ENCODE assay signal across 29 mouse cellular contexts in genomic region chr2:140280808-140281207, GRCm38 (mm10).
DNase-seq lines count a peak whose midpoint lies in the region; ATAC-seq and TF ChIP-seq lines count a peak whose summit lies in the region.
"Had no signal": no experiment of that assay in that cellular context is flagged by ENCODE, and none has a peak within 500 bp of the region (broad histone marks: within the 10 kb centered on the region; RNA-seq: fewer than 3 reads in every experiment).

No protein-coding gene starts in this region.

- no peak overlapping the region for H3K27ac ChIP-seq in intestine, embryonic 16.5 days (ENCODE audit: low read length)
- H3K27ac ChIP-seq in intestine, postnatal 0 days (ENCODE audit: low read depth, low read length): no peak overlapping the region
- H3K27ac ChIP-seq in midbrain, embryonic 14.5 days (replicated peaks; ENCODE audit: low read depth, low read length): no peak overlapping the region
- no peak overlapping the region for H3K27ac ChIP-seq in midbrain, embryonic 16.5 days (ENCODE audit: low read length)
- no peak overlapping the region for H3K27ac ChIP-seq in forebrain, embryonic 11.5 days (ENCODE audit: low read depth, low read length)
- H3K27ac ChIP-seq: forebrain, embryonic 12.5 days; forebrain, embryonic 15.5 days; heart, adult 2 months; heart, embryonic 10.5 days; heart, embryonic 13.5 days; hindbrain, embryonic 14.5 days; hindbrain, postnatal 0 days had no signal

- no peak for DNase-seq in midbrain, embryonic 14.5 days
- DNase-seq in R1 (ENCODE audit: low read depth, low spot score): peak; percentile 45
- peak; percentile 26 for DNase-seq in gonadal fat pad, adult 2 months (ENCODE audit: low read depth)
- DNase-seq in forebrain, embryonic 11.5 days (ENCODE audit: low spot score): no peak
- no peak for DNase-seq in left cerebral cortex, postnatal 10 days (ENCODE audit: extremely low spot score in 1 of 2, low spot score in 2 of 2)
- DNase-seq: adrenal gland, postnatal 10 days; adrenal gland, postnatal 36 days; B cell, adult 2 months; cerebellum, adult 18-20 months; cerebellum, adult 9-10 months; cerebellum, postnatal 14 days; gastrocnemius, postnatal 25 days; heart, adult 2 months; heart, postnatal 14 days; heart, postnatal 4 days; kidney, adult 11 months had no signal

- no peak overlapping the region for H3K4me3 ChIP-seq in intestine, embryonic 16.5 days (ENCODE audit: low read length)
- no peak overlapping the region for H3K4me3 ChIP-seq in intestine, postnatal 0 days (ENCODE audit: low read depth, low read length)
- H3K4me3 ChIP-seq in midbrain, embryonic 14.5 days (replicated peaks; ENCODE audit: low read depth, low read length): no peak overlapping the region
- no peak overlapping the region for H3K4me3 ChIP-seq in midbrain, embryonic 16.5 days (ENCODE audit: low read depth, low read length)
- no peak overlapping the region for H3K4me3 ChIP-seq in forebrain, embryonic 11.5 days (ENCODE audit: low read depth, low read length)
- H3K4me3 ChIP-seq: forebrain, embryonic 12.5 days; forebrain, embryonic 15.5 days; heart, adult 2 months; heart, embryonic 10.5 days; heart, embryonic 13.5 days had no signal

- H3K36me3 ChIP-seq in intestine, embryonic 16.5 days (ENCODE audit: control insufficient read depth, insufficient read depth, low read length): no peaks in the 10 kb centered on the region
- no peaks in the 10 kb centered on the region for H3K36me3 ChIP-seq in intestine, postnatal 0 days (ENCODE audit: control insufficient read depth, insufficient read depth)
- no peaks in the 10 kb centered on the region for H3K36me3 ChIP-seq in midbrain, embryonic 14.5 days (ENCODE audit: control insufficient read depth, insufficient read depth, low read length)
- no peaks in the 10 kb centered on the region for H3K36me3 ChIP-seq in midbrain, embryonic 16.5 days (ENCODE audit: control insufficient read depth, insufficient read depth, low read length)
- H3K36me3 ChIP-seq in forebrain, embryonic 11.5 days (ENCODE audit: control insufficient read depth, insufficient read depth, low read length): no peaks in the 10 kb centered on the region
- H3K36me3 ChIP-seq: forebrain, embryonic 12.5 days; forebrain, embryonic 15.5 days; G1E; heart, embryonic 10.5 days; heart, embryonic 13.5 days had no signal

- H3K9ac ChIP-seq in intestine, embryonic 16.5 days (ENCODE audit: low read depth, low read length): no peak overlapping the region
- H3K9ac ChIP-seq in intestine, postnatal 0 days (ENCODE audit: low read depth, low read length): no peak overlapping the region
- no peak overlapping the region for H3K9ac ChIP-seq in midbrain, embryonic 14.5 days (replicated peaks; ENCODE audit: low read length)
- no peak overlapping the region for H3K9ac ChIP-seq in midbrain, embryonic 16.5 days (ENCODE audit: low read depth, low read length)
- no peak overlapping the region for H3K9ac ChIP-seq in forebrain, embryonic 11.5 days (ENCODE audit: low read length)
- H3K9ac ChIP-seq: forebrain, embryonic 12.5 days; forebrain, embryonic 15.5 days; heart, embryonic 13.5 days; hindbrain, embryonic 14.5 days had no signal

- no peaks in the 10 kb centered on the region for H3K9me3 ChIP-seq in intestine, embryonic 16.5 days (ENCODE audit: control insufficient read depth, low read length)
- H3K9me3 ChIP-seq in intestine, postnatal 0 days (ENCODE audit: control insufficient read depth): no peaks in the 10 kb centered on the region
- H3K9me3 ChIP-seq in midbrain, embryonic 14.5 days (ENCODE audit: control insufficient read depth, low read length): no peaks in the 10 kb centered on the region
- H3K9me3 ChIP-seq in midbrain, embryonic 16.5 days (replicated peaks; ENCODE audit: control insufficient read depth, low read length, poor library complexity, severe bottlenecking): no peaks in the 10 kb centered on the region
- H3K9me3 ChIP-seq in forebrain, embryonic 11.5 days (ENCODE audit: control insufficient read depth, low read length): no peaks in the 10 kb centered on the region
- H3K9me3 ChIP-seq: forebrain, embryonic 12.5 days; forebrain, embryonic 15.5 days; G1E; heart, embryonic 10.5 days; heart, embryonic 13.5 days had no signal

- H3K4me2 ChIP-seq in intestine, embryonic 16.5 days (ENCODE audit: low read depth, low read length): no peak overlapping the region
- H3K4me2 ChIP-seq in intestine, postnatal 0 days (replicated peaks; ENCODE audit: low read depth): no peak overlapping the region
- no peak overlapping the region for H3K4me2 ChIP-seq in midbrain, embryonic 14.5 days (ENCODE audit: low read length)
- H3K4me2 ChIP-seq in midbrain, embryonic 16.5 days (ENCODE audit: low read length): no peak overlapping the region
- no peak overlapping the region for H3K4me2 ChIP-seq in forebrain, embryonic 11.5 days (ENCODE audit: low read depth, low read length, severe bottlenecking)
- H3K4me2 ChIP-seq: forebrain, embryonic 12.5 days; forebrain, embryonic 15.5 days; heart, embryonic 13.5 days; hindbrain, embryonic 14.5 days had no signal

- no peaks in the 10 kb centered on the region for H3K27me3 ChIP-seq in intestine, embryonic 16.5 days (replicated peaks; ENCODE audit: control insufficient read depth, insufficient read depth, low read length)
- no peaks in the 10 kb centered on the region for H3K27me3 ChIP-seq in intestine, postnatal 0 days (replicated peaks; ENCODE audit: control insufficient read depth, insufficient read depth, low read length)
- H3K27me3 ChIP-seq in midbrain, embryonic 14.5 days (ENCODE audit: control insufficient read depth, insufficient read depth, low read length): no peaks in the 10 kb centered on the region
- no peaks in the 10 kb centered on the region for H3K27me3 ChIP-seq in midbrain, embryonic 16.5 days (ENCODE audit: control insufficient read depth, insufficient read depth, low read depth, low read length)
- no peaks in the 10 kb centered on the region for H3K27me3 ChIP-seq in forebrain, embryonic 11.5 days (ENCODE audit: control insufficient read depth, insufficient read depth, low read length)
- H3K27me3 ChIP-seq: forebrain, embryonic 12.5 days; forebrain, embryonic 15.5 days; heart, embryonic 13.5 days had no signal

- peak; percentile 64; the same call in 1 of the 2 replicates for ATAC-seq in intestine, embryonic 16.5 days
- ATAC-seq in intestine, postnatal 0 days: no peak
- ATAC-seq in midbrain, embryonic 14.5 days (ENCODE audit: low FRiP score, low TSS enrichment): peak; percentile 50; the same call in 1 of the 2 replicates
- ATAC-seq in midbrain, embryonic 16.5 days: no peak
- no peak for ATAC-seq in forebrain, embryonic 11.5 days (replicated peaks; ENCODE audit: low FRiP score)
- ATAC-seq: activated CD4-positive, CD25-positive, alpha-beta regulatory T cell, adult 4 months; forebrain, embryonic 15.5 days; hindbrain, postnatal 0 days; inflammation-experienced regulatory T-cells, adult 6 months; Patski had no signal

- intact Hi-C loops in left cerebral cortex, postnatal 10 days (cut with DNase I): no loop called here

- H3K4me1 ChIP-seq in intestine, embryonic 16.5 days (ENCODE audit: control insufficient read depth, insufficient read depth, low read length): no peaks in the 10 kb centered on the region
- H3K4me1 ChIP-seq in intestine, postnatal 0 days (replicated peaks; ENCODE audit: control insufficient read depth, insufficient read depth, low read length): no peaks in the 10 kb centered on the region
- H3K4me1 ChIP-seq in midbrain, embryonic 14.5 days (ENCODE audit: control insufficient read depth, insufficient read depth, low read length): no peaks in the 10 kb centered on the region
- H3K4me1 ChIP-seq in midbrain, embryonic 16.5 days (ENCODE audit: control insufficient read depth, insufficient read depth, low read length): no peaks in the 10 kb centered on the region
- H3K4me1 ChIP-seq in forebrain, embryonic 11.5 days (replicated peaks; ENCODE audit: control insufficient read depth, insufficient read depth, low read length): no peaks in the 10 kb centered on the region
- H3K4me1 ChIP-seq: forebrain, embryonic 12.5 days; forebrain, embryonic 15.5 days; heart, embryonic 13.5 days had no signal

- WGBS in intestine, embryonic 16.5 days: 63% methylated on average over 8 of the region's 8 CpGs
- 51% methylated on average over 8 of the region's 8 CpGs for WGBS in intestine, postnatal 0 days
- 68% methylated on average over 8 of the region's 8 CpGs for WGBS in midbrain, embryonic 14.5 days
- 69% methylated on average over 8 of the region's 8 CpGs for WGBS in midbrain, embryonic 16.5 days
- WGBS in forebrain, embryonic 11.5 days: 67% methylated on average over 8 of the region's 8 CpGs

- no peak for TF ChIP-seq CTCF in intestine, postnatal 0 days (IDR thresholded peaks at IDR 0.05; ENCODE audit: low read depth)

Comparison
In these comparisons a context has a peak if more than half of its experiments do, and no peak if none do; other contexts are left out.
1. ATAC-seq: peak in intestine, embryonic 16.5 days (single experiment) and midbrain, embryonic 14.5 days (single experiment); none in intestine, postnatal 0 days (single experiment), midbrain, embryonic 16.5 days (single experiment) and forebrain, embryonic 11.5 days (single experiment).
2. DNase-seq: peak in R1 (single experiment) and gonadal fat pad, adult 2 months (single experiment); none in midbrain, embryonic 14.5 days (single experiment), forebrain, embryonic 11.5 days (single experiment) and left cerebral cortex, postnatal 10 days (0 of 2).